Mouse (Mus musculus): ENCODE data around the gene Olfr201.
"Not testable (repeated sequence)": the region's sequence is repeated elsewhere in the genome, so short reads cannot be mapped to it uniquely, and the experiment has no call there.

Gene Olfr201

GRCm38 (mm10) chr16:59272532-59272931, at the start of gene Olfr201:
Olfr201 (minus strand) TSS chr16:59272632.
- in situ Hi-C loops (cut with MboI), result not testable (repeated sequence)

- in situ Hi-C loops (cut with MboI), result no loop called here
Observed at GRCm38 (mm10) chr16:59318148-59318547, 45.7 kb upstream of the Olfr201 start, which contains the start of gene Olfr204. Olfr204 (minus strand) TSS chr16:59318248.

- in situ Hi-C loops (cut with MboI), result no loop called here
Observed at GRCm38 (mm10) chr16:59298581-59298980, 26.1 kb upstream of the Olfr201 start, which contains the start of gene Olfr203. Olfr203 (plus strand) TSS chr16:59298881.

DNA sequence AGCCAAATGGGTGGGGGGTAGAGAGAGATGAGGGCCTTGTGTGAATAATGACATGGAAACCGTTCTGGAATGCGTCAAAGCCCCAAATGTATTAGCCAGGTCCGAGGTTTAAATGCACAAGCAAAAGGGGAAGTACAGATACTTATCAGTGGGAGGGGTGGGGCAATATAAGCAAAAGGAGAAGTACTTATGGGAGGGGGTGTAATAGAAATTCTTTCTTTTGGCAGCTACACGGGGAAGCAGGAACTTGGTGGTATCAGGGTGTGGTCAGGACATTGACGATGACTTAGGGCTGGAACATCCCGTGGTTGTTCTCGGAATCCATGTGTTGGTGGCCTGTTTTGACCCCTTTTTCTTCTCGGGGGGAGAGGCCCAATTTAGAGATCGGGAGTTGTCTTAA, 15.1 kb upstream of the Olfr201 start:
- in situ Hi-C loops (cut with MboI), result not testable (repeated sequence)

- in situ Hi-C loops (cut with MboI), result no loop called here
Observed at GRCm38 (mm10) chr16:59286693-59287092, 14.3 kb upstream of the Olfr201 start, which contains the start of gene Olfr202. Olfr202 (minus strand) TSS chr16:59286793.

DNA sequence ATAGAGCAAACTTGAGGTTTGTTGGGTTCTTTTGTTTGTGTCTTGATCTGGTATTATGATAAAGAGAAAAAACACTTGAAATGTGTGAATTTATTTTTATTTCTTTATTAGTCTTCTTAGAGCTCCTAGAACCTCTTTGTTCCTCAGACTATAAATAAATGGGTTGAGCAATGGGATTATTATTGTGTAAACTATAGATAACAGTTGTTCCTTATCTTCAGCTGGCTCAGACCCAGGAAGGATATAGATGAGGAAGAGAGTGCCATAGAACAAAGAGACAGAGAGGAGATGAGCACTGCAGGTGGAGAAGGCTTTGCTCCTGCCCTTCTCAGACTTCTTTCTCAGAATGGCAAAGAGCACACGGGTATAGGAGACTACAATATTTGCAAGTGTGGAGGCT, 11.0 kb upstream of the Olfr201 start:
- in situ Hi-C loops (cut with MboI), result no loop called here

DNA sequence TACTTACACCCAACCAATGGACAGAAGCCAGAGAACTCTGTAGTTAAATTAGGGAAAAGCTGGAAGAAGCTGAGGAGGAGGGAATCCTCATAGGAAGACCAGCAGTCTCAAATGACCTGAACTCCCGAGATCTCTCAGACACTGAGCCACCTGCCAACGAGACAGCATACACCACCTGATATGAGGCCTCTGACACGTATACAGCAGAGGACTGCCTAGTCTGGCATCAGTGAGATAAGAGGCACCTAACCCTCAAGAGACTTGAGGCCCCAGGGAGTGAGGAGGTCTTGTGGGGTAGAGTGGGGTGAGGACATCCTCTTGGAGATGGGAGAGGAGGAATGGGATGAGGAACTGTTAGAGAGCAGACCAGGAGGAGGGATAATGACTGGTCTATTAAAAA, 8.1 kb upstream of the Olfr201 start:
- in situ Hi-C loops (cut with MboI), result no loop called here

GRCm38 (mm10) chr16:59269097-59269496, 3.3 kb downstream of the Olfr201 start:
- in situ Hi-C loops (cut with MboI), result not testable (repeated sequence)

GRCm38 (mm10) chr16:59249684-59250083, 22.7 kb downstream of the Olfr201 start:
- in situ Hi-C loops (cut with MboI), result no loop called here

- in situ Hi-C loops (cut with MboI), result not testable (repeated sequence)
Observed at GRCm38 (mm10) chr16:59219667-59220066, 52.8 kb downstream of the Olfr201 start, which contains the start of gene Olfr199. Olfr199 (minus strand) TSS chr16:59219767.

DNA sequence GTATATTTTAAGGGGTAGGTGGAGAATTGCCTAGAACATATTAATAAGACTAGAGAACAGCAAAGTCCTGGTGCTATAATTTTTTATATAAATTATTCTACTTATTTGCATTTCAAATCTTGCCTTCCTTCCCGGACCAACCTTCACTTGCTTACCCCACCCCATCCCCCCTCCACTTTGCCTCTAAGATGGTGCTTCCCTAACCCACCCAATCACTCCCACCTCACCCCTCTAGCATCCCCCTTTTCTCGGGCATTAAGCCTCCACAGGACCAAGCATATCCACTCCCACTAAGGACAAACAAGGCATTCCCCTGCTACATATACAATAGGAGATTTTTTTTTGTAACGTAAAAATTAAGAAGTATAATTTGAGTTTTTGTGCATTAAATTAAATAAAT, 54.6 kb downstream of the Olfr201 start:
- in situ Hi-C loops (cut with MboI), result not testable (repeated sequence)

Measured in mature B cell (primary cell).